Mouse (Mus musculus) forebrain, embryonic 13.5 days (tissue): ENCODE results near the gene Kcnk6. TPM values are rescaled to one million over a fixed set of nuclear protein-coding genes. Genes with fewer than 3 reads are reported as not detected.
"Not testable (repeated sequence)": the region's sequence is repeated elsewhere in the genome, so short reads cannot be mapped to it uniquely, and the experiment has no call there.

Experiments used
- ATAC-seq: fragments of 200-750 bp; cut with Nextera tagmentation; 2 replicates; pipeline ENCODE4 v1.8.0; 2017
- H3K27ac ChIP-seq: fragments of 300-500 bp; sonication (generic); 2 replicates; pipeline ENCODE4 v1.5.1; 2015; ENCODE audit warnings: inconsistent platforms, mild to moderate bottlenecking, moderate library complexity
- H3K27me3 ChIP-seq: fragments of 300-500 bp; sonication (generic); 2 replicates; pipeline ENCODE4 v1.6.1; 2015; ENCODE audit warnings: mild to moderate bottlenecking, inconsistent platforms
- H3K36me3 ChIP-seq: fragments of 300-500 bp; sonication (generic); 2 replicates; pipeline ENCODE4 v1.6.1; 2015; ENCODE audit warnings: mild to moderate bottlenecking, inconsistent platforms; ENCODE audit not compliant: poor library complexity, severe bottlenecking
- H3K4me1 ChIP-seq: fragments of 300-500 bp; sonication (generic); 2 replicates; pipeline ENCODE4 v1.6.1; 2015; ENCODE audit warnings: inconsistent platforms
- H3K4me2 ChIP-seq: fragments of 300-500 bp; sonication (generic); 2 replicates; pipeline ENCODE4 v1.6.1; 2015; ENCODE audit warnings: inconsistent platforms, mild to moderate bottlenecking, moderate library complexity
- H3K4me3 ChIP-seq: fragments of 300-500 bp; sonication (generic); 2 replicates; pipeline ENCODE4 v1.5.1; 2015; ENCODE audit warnings: mild to moderate bottlenecking, inconsistent platforms
- H3K9ac ChIP-seq: fragments of 300-500 bp; sonication (generic); 2 replicates; pipeline ENCODE4 v1.6.1; 2015; ENCODE audit warnings: mild to moderate bottlenecking, inconsistent platforms
- H3K9me3 ChIP-seq: fragments of 300-500 bp; sonication (generic); replicated peaks from 2 replicates; pipeline ENCODE4 v1.6.1; 2016; ENCODE audit warnings: inconsistent platforms
- WGBS: fragments of 180-500 bp; shearing (Covaris S2); methylation state at CpG from one replicate; pipeline ENCODE4 v1.1.7; 2015; 5-methylcytosine and 5-hydroxymethylcytosine counted together
- polyA plus RNA-seq: library from polyadenylated mRNA; unstranded; fragments of >200 nt; fragmentation: Nextera tagmentation; extraction: Ambion mirVana; gene quantifications from 2 replicates; pipeline ENCODE4 v1.2.1, GENCODE M21; 2015

Kcnk6 gene
- polyA plus RNA-seq, 1 experiment from 2014 or later = 0.27 TPM

- Histone ChIP-seq H3K4me3 (no peak overlapping the region), H3K27ac (no peak overlapping the region), H3K27me3 (peaks cover 30% of the 10 kb centered on the region), H3K4me1 (peaks cover 9% of the 10 kb centered on the region; the same call in 1 of the 2 replicates), H3K9me3 (no peaks in the 10 kb centered on the region), H3K9ac (no peak overlapping the region), H3K4me2 (no peak overlapping the region), H3K36me3 (peaks cover 24% of the 10 kb centered on the region)
- no peak for ATAC-seq
- 91% methylated on average over 7 of the region's 7 CpGs for WGBS
Observed at GRCm38 (mm10) chr7:29244732-29245416, 12.6 kb upstream of the Kcnk6 start.

- Histone ChIP-seq H3K4me1 (peaks cover 14% of the 10 kb centered on the region), H3K9me3 (no peaks in the 10 kb centered on the region), H3K27me3 (peaks cover 12% of the 10 kb centered on the region), H3K4me3 (peak within 1 kb of the TSS; percentile 64), H3K36me3 (no peaks in the 10 kb centered on the region), H3K4me2 (peak within 1 kb of the TSS; percentile 87), H3K27ac (peak within 1 kb of the TSS; percentile 81), H3K9ac (peak within 1 kb of the TSS; percentile 75)
- peak; percentile 99 for ATAC-seq
- WGBS = under 1% methylated on average over 60 of the region's 60 CpGs
Observed at GRCm38 (mm10) chr7:29238019-29238967, 6.0 kb upstream of the Kcnk6 start, which contains the start of gene Yif1b. TSS of gene Yif1b (plus strand) at chr7:29238329.

- 30% methylated on average over 6 of the region's 6 CpGs for WGBS
- peak overlapping the region; percentile 87 for H3K4me2 ChIP-seq
- H3K4me3 ChIP-seq = peak overlapping the region; percentile 64
- H3K27ac ChIP-seq = peak overlapping the region; percentile 81
- peaks cover 19% of the 10 kb centered on the region for H3K27me3 ChIP-seq
- peak; percentile 11 for ATAC-seq
- H3K4me1 ChIP-seq = peaks cover 14% of the 10 kb centered on the region
- peak overlapping the region; percentile 61 for H3K9ac ChIP-seq
- H3K36me3 ChIP-seq, H3K9me3 ChIP-seq: not testable (repeated sequence)
Observed at GRCm38 (mm10) chr7:29237596-29237995, 5.3 kb upstream of the Kcnk6 start.

- no peak for ATAC-seq
- H3K9ac ChIP-seq = no peak overlapping the region
- H3K27me3 ChIP-seq = peaks cover 29% of the 10 kb centered on the region
- H3K36me3 ChIP-seq = no peaks in the 10 kb centered on the region
- no peak overlapping the region for H3K4me2 ChIP-seq
- WGBS = 89% methylated on average over 4 of the region's 4 CpGs
- H3K4me1 ChIP-seq = peaks cover 22% of the 10 kb centered on the region
- H3K27ac ChIP-seq = no peak overlapping the region
- no peaks in the 10 kb centered on the region for H3K9me3 ChIP-seq
- no peak overlapping the region for H3K4me3 ChIP-seq
Observed at GRCm38 (mm10) chr7:29236593-29236992, 4.3 kb upstream of the Kcnk6 start.

GRCm38 (mm10) chr7:29234661-29235060 lies 2.3 kb upstream of the Kcnk6 start:
- no peak for ATAC-seq

GRCm38 (mm10) chr7:29233745-29234144 lies 1.4 kb upstream of the Kcnk6 start:
- Histone ChIP-seq H3K36me3 (no peaks in the 10 kb centered on the region), H3K4me3 (no peak overlapping the region), H3K9me3 (no peaks in the 10 kb centered on the region), H3K4me2 (no peak overlapping the region), H3K4me1 (peaks cover 10% of the 10 kb centered on the region), H3K27me3 (peaks cover 55% of the 10 kb centered on the region), H3K27ac (no peak overlapping the region), H3K9ac (no peak overlapping the region)
- no peak for ATAC-seq
- WGBS = 78% methylated on average over 6 of the region's 6 CpGs

More at GRCm38 (mm10) chr7:29234661-29235060, 2.3 kb upstream of the Kcnk6 start:
- peaks cover 20% of the 10 kb centered on the region for H3K4me1 ChIP-seq
- H3K4me2 ChIP-seq = no peak overlapping the region
- H3K36me3 ChIP-seq = no peaks in the 10 kb centered on the region
- no peak overlapping the region for H3K4me3 ChIP-seq
- H3K9ac ChIP-seq = no peak overlapping the region
- H3K27me3 ChIP-seq = peaks cover 47% of the 10 kb centered on the region
- WGBS = 82% methylated on average over 5 of the region's 5 CpGs
- no peaks in the 10 kb centered on the region for H3K9me3 ChIP-seq
- H3K27ac ChIP-seq = no peak overlapping the region

GRCm38 (mm10) chr7:29231517-29231916 lies 798 bp downstream of the Kcnk6 start:
- peaks cover 55% of the 10 kb centered on the region for H3K27me3 ChIP-seq
- H3K4me3 ChIP-seq = no peak overlapping the region
- 59% methylated on average over 3 of the region's 3 CpGs for WGBS
- H3K4me2 ChIP-seq = no peak overlapping the region
- H3K9me3 ChIP-seq = no peaks in the 10 kb centered on the region
- H3K36me3 ChIP-seq = no peaks in the 10 kb centered on the region
- ATAC-seq = no peak
- no peak overlapping the region for H3K27ac ChIP-seq
- peaks cover 8% of the 10 kb centered on the region for H3K4me1 ChIP-seq
- H3K9ac ChIP-seq = no peak overlapping the region

GRCm38 (mm10) chr7:29230560-29230959 lies 1.8 kb downstream of the Kcnk6 start:
- 17% methylated on average over 3 of the region's 3 CpGs for WGBS
- H3K9ac ChIP-seq = no peak overlapping the region
- peaks cover 8% of the 10 kb centered on the region for H3K4me1 ChIP-seq
- H3K36me3 ChIP-seq = no peaks in the 10 kb centered on the region
- no peak for ATAC-seq
- H3K4me3 ChIP-seq = no peak overlapping the region
- peaks cover 55% of the 10 kb centered on the region for H3K27me3 ChIP-seq
- no peak overlapping the region for H3K27ac ChIP-seq
- H3K4me2 ChIP-seq = no peak overlapping the region
- H3K9me3 ChIP-seq = no peaks in the 10 kb centered on the region

- WGBS = 82% methylated on average over 4 of the region's 4 CpGs
- Histone ChIP-seq H3K9ac (no peak overlapping the region), H3K4me2 (no peak overlapping the region), H3K9me3 (no peaks in the 10 kb centered on the region), H3K4me1 (peaks cover 17% of the 10 kb centered on the region), H3K4me3 (no peak overlapping the region), H3K27me3 (peaks cover 43% of the 10 kb centered on the region), H3K36me3 (no peaks in the 10 kb centered on the region), H3K27ac (no peak overlapping the region)
- no peak for ATAC-seq
Observed at GRCm38 (mm10) chr7:29228202-29228601, 4.1 kb downstream of the Kcnk6 start.

- 75% methylated on average over 13 of the region's 13 CpGs for WGBS
- no peaks in the 10 kb centered on the region for H3K9me3 ChIP-seq
- no peak overlapping the region for H3K4me3 ChIP-seq
- no peaks in the 10 kb centered on the region for H3K36me3 ChIP-seq
- H3K9ac ChIP-seq = no peak overlapping the region
- H3K27ac ChIP-seq = no peak overlapping the region
- no peak overlapping the region for H3K4me2 ChIP-seq
- H3K27me3 ChIP-seq = peaks cover 16% of the 10 kb centered on the region
- H3K4me1 ChIP-seq = peaks cover 9% of the 10 kb centered on the region
- no peak for ATAC-seq
Observed at GRCm38 (mm10) chr7:29225520-29225919, 6.8 kb downstream of the Kcnk6 start.

GRCm38 (mm10) chr7:29224756-29225394 lies 7.4 kb downstream of the Kcnk6 start:
- peak overlapping the region; percentile 5; the same call in 1 of the 2 replicates for H3K4me2 ChIP-seq
- WGBS = 14% methylated on average over 16 of the region's 16 CpGs
- peaks cover 11% of the 10 kb centered on the region; the same call in 1 of the 2 replicates for H3K27me3 ChIP-seq
- no peak overlapping the region for H3K4me3 ChIP-seq
- no peak for ATAC-seq
- H3K36me3 ChIP-seq = no peaks in the 10 kb centered on the region
- H3K9ac ChIP-seq = no peak overlapping the region
- H3K27ac ChIP-seq = no peak overlapping the region
- peaks cover 9% of the 10 kb centered on the region for H3K4me1 ChIP-seq
- H3K9me3 ChIP-seq = peaks cover 3% of the 10 kb centered on the region

GRCm38 (mm10) chr7:29214846-29215245 lies 17.5 kb downstream of the Kcnk6 start:
- Histone ChIP-seq H3K9ac (no peak overlapping the region), H3K27ac (no peak overlapping the region), H3K4me2 (no peak overlapping the region), H3K27me3 (peaks cover 15% of the 10 kb centered on the region), H3K4me3 (no peak overlapping the region), H3K4me1 (no peaks in the 10 kb centered on the region), H3K36me3 (no peaks in the 10 kb centered on the region), H3K9me3 (peaks cover 4% of the 10 kb centered on the region)
- WGBS = 48% methylated on average over 15 of the region's 15 CpGs
- ATAC-seq = no peak
